Mouse (Mus musculus) E14TG2a.4 (cell line): ENCODE data around the gene Elf1.

ENCODE experiments used
- CTCF ChIP-seq: conservative IDR thresholded peaks from 2 replicates; pipeline ENCODE4 v1.5.1; 2014; ENCODE audit warnings: low read length
- POU5F1 ChIP-seq: IDR thresholded peaks from 2 replicates; pipeline ENCODE4 v1.6.1; 2014; ENCODE audit warnings: low read length, borderline replicate concordance

DNA sequence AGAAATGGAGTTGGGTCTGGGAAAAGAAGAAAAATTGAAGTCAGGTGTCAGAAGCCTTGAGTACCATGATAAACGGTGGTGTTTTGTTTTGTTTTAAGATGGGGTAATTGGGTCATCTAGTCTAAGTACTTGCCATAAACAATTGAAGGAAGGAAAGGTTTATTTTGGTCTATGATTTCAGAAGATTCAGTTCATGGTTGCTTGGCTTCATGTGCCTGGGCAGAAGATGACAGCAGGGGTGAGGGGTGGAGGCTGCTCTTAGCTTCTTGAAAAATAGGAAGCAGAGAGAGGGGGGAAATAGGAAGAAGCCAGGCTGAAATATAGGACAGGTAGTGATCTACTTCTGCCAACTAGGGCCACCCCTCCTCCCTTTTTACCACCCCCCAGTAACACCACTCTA is 30.5 kb downstream of the Elf1 start:
- TF ChIP-seq CTCF (no peak), POU5F1 (no peak)
